Mouse (Mus musculus): ENCODE results near the gene Kcna2. TPM values are rescaled to one million over a fixed set of nuclear protein-coding genes. Genes with fewer than 3 reads are reported as not detected.
A peak's percentile ranks its signal among the peaks of the same experiment; 100 is the strongest.

The Kcna2 gene
- total RNA-seq, 2 experiments from 2014 or later, result 89.7 to 94.9 TPM

GRCm38 (mm10) chr3:107132651-107133050 lies 31.7 kb downstream of the Kcna2 start:
- Histone ChIP-seq H3K4me3 (no peak overlapping the region), H3K27ac (no peak overlapping the region)
- no peak for DNase-seq (ENCODE audit: low spot score in 2 of 2)
- no peak for TF ChIP-seq CTCF (conservative IDR thresholded peaks at IDR 0.05)

GRCm38 (mm10) chr3:107134457-107134856 lies 33.5 kb downstream of the Kcna2 start:
- H3K27ac ChIP-seq, result no peak overlapping the region
- TF ChIP-seq CTCF (conservative IDR thresholded peaks at IDR 0.05), result no peak
- H3K4me3 ChIP-seq, result no peak overlapping the region
- DNase-seq (ENCODE audit: low spot score in 2 of 2), result no peak

GRCm38 (mm10) chr3:107147126-107147525 lies 46.2 kb downstream of the Kcna2 start:
- no peak overlapping the region for H3K4me3 ChIP-seq
- TF ChIP-seq CTCF (conservative IDR thresholded peaks at IDR 0.05), result no peak
- DNase-seq (ENCODE audit: low spot score in 2 of 2), result no peak
- H3K27ac ChIP-seq, result no peak overlapping the region

GRCm38 (mm10) chr3:107149006-107149405 lies 48.1 kb downstream of the Kcna2 start:
- TF ChIP-seq CTCF (conservative IDR thresholded peaks at IDR 0.05), result peak; percentile 71
- Histone ChIP-seq H3K27ac (no peak overlapping the region), H3K4me3 (no peak overlapping the region)
- no peak for DNase-seq (ENCODE audit: low spot score in 2 of 2)

GRCm38 (mm10) chr3:107150469-107150868 lies 49.5 kb downstream of the Kcna2 start:
- no peak for TF ChIP-seq CTCF (conservative IDR thresholded peaks at IDR 0.05)
- DNase-seq (ENCODE audit: low spot score in 2 of 2), result peak; percentile 36 to 50
- Histone ChIP-seq H3K27ac (peak overlapping the region; percentile 75), H3K4me3 (no peak overlapping the region)

- H3K4me3 ChIP-seq, result no peak overlapping the region
- peak; percentile 37 to 38 for DNase-seq (ENCODE audit: low spot score in 2 of 2)
- no peak for TF ChIP-seq CTCF (conservative IDR thresholded peaks at IDR 0.05)
- H3K27ac ChIP-seq, result peak overlapping the region; percentile 49; the same call in 1 of the 2 replicates
Observed at GRCm38 (mm10) chr3:107150872-107151540, 50.1 kb downstream of the Kcna2 start.

GRCm38 (mm10) chr3:107153772-107154655 lies 53.1 kb downstream of the Kcna2 start:
- Histone ChIP-seq H3K4me3 (no peak overlapping the region), H3K27ac (no peak overlapping the region)
- no peak for TF ChIP-seq CTCF (conservative IDR thresholded peaks at IDR 0.05)
- no peak for DNase-seq (ENCODE audit: low spot score in 2 of 2)

- H3K27ac ChIP-seq, result peak overlapping the region; percentile 21; the same call in 1 of the 2 replicates
- no peak for TF ChIP-seq CTCF (conservative IDR thresholded peaks at IDR 0.05)
- H3K4me3 ChIP-seq, result no peak overlapping the region
- peak in 1 of 2 experiments; percentile 27 for DNase-seq (ENCODE audit: low spot score in 2 of 2)
Observed at GRCm38 (mm10) chr3:107158856-107159255, 57.9 kb downstream of the Kcna2 start.

- peak overlapping the region; percentile 53; the same call in 1 of the 2 replicates for H3K27ac ChIP-seq
- DNase-seq (ENCODE audit: low spot score in 2 of 2), result peak; percentile 27 to 58
- no peak overlapping the region for H3K4me3 ChIP-seq
- peak; percentile 73 for TF ChIP-seq CTCF (conservative IDR thresholded peaks at IDR 0.05)
Observed at GRCm38 (mm10) chr3:107159418-107159817, 58.5 kb downstream of the Kcna2 start.

GRCm38 (mm10) chr3:107159859-107160324 lies 58.9 kb downstream of the Kcna2 start:
- DNase-seq (ENCODE audit: low spot score in 2 of 2), result peak in 1 of 2 experiments; percentile 42
- Histone ChIP-seq H3K4me3 (peak overlapping the region; percentile 46), H3K27ac (peak overlapping the region; percentile 53; the same call in 1 of the 2 replicates)

GRCm38 (mm10) chr3:107162741-107163140 lies 61.8 kb downstream of the Kcna2 start:
- no peak for TF ChIP-seq CTCF (conservative IDR thresholded peaks at IDR 0.05)
- no peak for DNase-seq (ENCODE audit: low spot score in 2 of 2)
- H3K27ac ChIP-seq, result no peak overlapping the region
- no peak overlapping the region for H3K4me3 ChIP-seq

More at GRCm38 (mm10) chr3:107159859-107160324, 58.9 kb downstream of the Kcna2 start:
- peak; percentile 57 for TF ChIP-seq CTCF (conservative IDR thresholded peaks at IDR 0.05)

Other genes with a start within 250 kb of the Kcna2 start
- gene Kcna3, start 65.0 kb upstream of the Kcna2 start, total RNA-seq (2021), result 10 to 100 TPM; 21.1 to 21.4 TPM
- not detected for gene Kcna10, start 81.9 kb downstream of the Kcna2 start, total RNA-seq (2021)
- not detected for gene Cym, start 120.6 kb downstream of the Kcna2 start, total RNA-seq (2021)
- not detected for gene A630076J17Rik, start 129.5 kb downstream of the Kcna2 start, total RNA-seq (2021)
- not detected for gene Prok1, start 138.6 kb downstream of the Kcna2 start, total RNA-seq (2021)
- gene Lamtor5, start 177.7 kb downstream of the Kcna2 start, total RNA-seq (2021), result 10 to 100 TPM; 61.4 to 65.2 TPM
- gene Slc16a4, start 190.1 kb downstream of the Kcna2 start, total RNA-seq (2021), result 1 to 10 TPM; 1.2 to 1.4 TPM
- 10 to 100 TPM; 26.8 to 30.1 TPM for gene Rbm15, start 232.5 kb downstream of the Kcna2 start, total RNA-seq (2021)

All from layer of hippocampus, adult 2 months (tissue).